Mouse (Mus musculus): ENCODE measurements around the gene Nrn1l. TPM values are rescaled to one million over a fixed set of nuclear protein-coding genes. Genes with fewer than 3 reads are reported as not detected.

Gene Nrn1l
- polyA plus RNA-seq, 1 experiment from 2014 or later: 0.71 TPM

DNA sequence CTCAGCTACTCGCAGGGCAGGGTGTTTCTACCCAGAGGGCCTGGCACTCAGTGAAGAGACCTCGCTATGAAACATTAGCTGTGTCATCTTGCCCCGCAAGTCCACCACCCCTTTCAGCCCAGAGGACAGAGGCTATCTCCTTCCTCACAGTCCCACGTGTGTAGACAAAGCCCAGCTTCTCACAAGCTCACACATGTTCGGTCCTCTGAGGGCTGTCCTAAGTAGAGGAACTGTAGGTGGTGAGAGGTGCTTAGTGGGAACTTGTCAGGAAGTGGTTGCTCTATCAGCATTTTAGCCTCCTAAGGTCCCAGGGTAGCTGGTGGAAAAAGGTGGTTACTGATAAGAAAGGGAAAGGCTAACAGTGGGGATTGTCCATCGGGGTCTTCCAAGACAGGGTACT is 41.7 kb downstream of the Nrn1l start:
- ATAC-seq (ENCODE audit: low read depth) (no peak), DNase-seq (ENCODE audit: low spot score) (no peak)
- WGBS: 72% methylated on average over 6 of the region's 6 CpGs
- peaks cover 15% of the 10 kb centered on the region for H3K4me1 ChIP-seq (ENCODE audit: control insufficient read depth, insufficient read depth, low read length)
- no peaks in the 10 kb centered on the region for H3K27me3 ChIP-seq (replicated peaks; ENCODE audit: control insufficient read depth, insufficient read depth, low read length)
- H3K27ac ChIP-seq (replicated peaks; ENCODE audit: low read depth, low read length): no peak overlapping the region
- H3K4me3 ChIP-seq (ENCODE audit: low read depth, low read length): no peak overlapping the region
- no peaks in the 10 kb centered on the region for H3K9me3 ChIP-seq (ENCODE audit: control insufficient read depth, low read length)
- H3K9ac ChIP-seq (ENCODE audit: low read depth, low read length): no peak overlapping the region
- H3K4me2 ChIP-seq (ENCODE audit: low read depth, low read length): no peak overlapping the region
- peaks cover 18% of the 10 kb centered on the region for H3K36me3 ChIP-seq (ENCODE audit: control insufficient read depth, insufficient read depth, low read length)

DNA sequence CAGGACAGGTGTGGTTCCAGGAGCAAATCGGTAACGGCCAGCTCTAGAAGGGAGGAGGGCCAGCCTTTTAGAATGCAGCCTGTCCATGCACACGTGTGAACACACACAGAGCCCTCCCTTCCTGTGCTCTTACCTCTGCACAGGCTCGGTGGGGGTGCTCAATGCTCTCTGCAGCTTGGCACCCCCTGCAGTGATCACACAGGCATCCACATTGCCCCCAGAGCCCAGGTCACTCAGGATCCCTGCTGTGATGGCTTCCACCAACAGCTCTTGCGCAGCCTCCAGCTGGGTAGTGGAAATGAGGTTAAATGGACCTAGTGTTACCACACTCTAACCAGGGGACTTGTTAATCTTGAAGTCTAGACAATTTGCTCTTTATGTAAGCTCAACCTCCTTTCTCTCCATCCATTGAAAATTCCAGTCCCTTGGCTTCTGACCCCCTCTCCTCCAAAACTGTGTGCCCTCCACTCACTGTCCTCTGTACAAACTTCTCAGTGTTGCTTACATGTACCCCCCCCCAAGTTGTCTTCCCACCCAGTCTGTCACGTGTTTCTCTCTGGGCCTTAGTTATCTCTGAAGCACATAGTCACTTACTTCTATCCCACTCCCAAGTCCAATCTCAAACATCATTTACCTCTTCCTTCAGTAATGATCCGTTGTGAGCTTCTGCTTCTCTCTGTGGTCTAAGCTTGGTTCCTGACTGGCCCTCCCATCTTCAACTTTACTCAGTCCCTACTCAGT is 42.7 kb downstream of the Nrn1l start:
- Histone ChIP-seq H3K4me3 (ENCODE audit: low read depth, low read length) (peak overlapping the region; percentile 76), H3K4me2 (ENCODE audit: low read depth, low read length) (peak overlapping the region; percentile 94), H3K9me3 (ENCODE audit: control insufficient read depth, low read length) (no peaks in the 10 kb centered on the region), H3K4me1 (ENCODE audit: control insufficient read depth, insufficient read depth, low read length) (peaks cover 15% of the 10 kb centered on the region), H3K27me3 (replicated peaks; ENCODE audit: control insufficient read depth, insufficient read depth, low read length) (no peaks in the 10 kb centered on the region), H3K36me3 (ENCODE audit: control insufficient read depth, insufficient read depth, low read length) (peaks cover 18% of the 10 kb centered on the region; the same call in 1 of the 2 replicates), H3K9ac (ENCODE audit: low read depth, low read length) (peak overlapping the region; percentile 76), H3K27ac (replicated peaks; ENCODE audit: low read depth, low read length) (no peak overlapping the region)
- WGBS: 23% methylated on average over 7 of the region's 7 CpGs
- DNase-seq (ENCODE audit: low spot score): no peak
- ATAC-seq (ENCODE audit: low read depth): no peak

DNA sequence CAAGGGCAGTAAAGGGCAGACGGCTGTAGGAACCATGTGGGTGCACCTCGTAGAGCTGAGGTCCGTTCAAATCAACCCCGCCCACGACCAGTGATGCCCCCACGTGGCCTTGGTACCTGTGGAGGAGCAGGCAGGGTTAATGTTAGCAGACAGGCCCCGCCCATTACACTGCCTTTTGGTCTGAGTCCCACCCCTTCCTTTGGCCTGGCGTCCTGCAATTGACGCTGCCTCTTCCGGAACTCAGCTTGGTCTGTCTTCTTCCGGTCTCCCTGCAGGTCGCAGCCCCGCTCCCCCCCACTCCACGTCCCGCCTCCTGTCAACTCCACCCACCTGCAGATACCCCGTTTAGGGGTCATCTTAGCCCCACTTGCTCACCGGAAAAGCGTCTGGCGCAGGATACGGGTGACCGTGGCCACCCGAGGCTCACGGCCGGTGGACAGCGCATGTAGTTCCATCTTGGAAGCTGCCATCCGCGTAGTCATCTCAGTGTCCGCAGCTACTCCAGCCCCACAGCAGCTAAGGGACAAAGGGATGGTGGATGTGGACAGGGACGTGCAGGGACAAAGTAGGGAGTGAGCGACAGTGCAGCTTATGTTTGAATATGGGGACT is 43.6 kb downstream of the Nrn1l start:
- peak overlapping the region; percentile 94 for H3K4me2 ChIP-seq (ENCODE audit: low read depth, low read length)
- H3K4me1 ChIP-seq (ENCODE audit: control insufficient read depth, insufficient read depth, low read length): peaks cover 15% of the 10 kb centered on the region
- H3K9me3 ChIP-seq (ENCODE audit: control insufficient read depth, low read length): no peaks in the 10 kb centered on the region
- peak overlapping the region; percentile 76 for H3K4me3 ChIP-seq (ENCODE audit: low read depth, low read length)
- H3K9ac ChIP-seq (ENCODE audit: low read depth, low read length): peak overlapping the region; percentile 76
- DNase-seq (ENCODE audit: low spot score) (peak; percentile 96), ATAC-seq (ENCODE audit: low read depth) (peak; percentile 92)
- WGBS: under 1% methylated on average over 26 of the region's 30 CpGs
- peak overlapping the region; percentile 81 for H3K27ac ChIP-seq (replicated peaks; ENCODE audit: low read depth, low read length)
- H3K36me3 ChIP-seq (ENCODE audit: control insufficient read depth, insufficient read depth, low read length): peaks cover 24% of the 10 kb centered on the region; the same call in 1 of the 2 replicates
- no peaks in the 10 kb centered on the region for H3K27me3 ChIP-seq (replicated peaks; ENCODE audit: control insufficient read depth, insufficient read depth, low read length)

DNA sequence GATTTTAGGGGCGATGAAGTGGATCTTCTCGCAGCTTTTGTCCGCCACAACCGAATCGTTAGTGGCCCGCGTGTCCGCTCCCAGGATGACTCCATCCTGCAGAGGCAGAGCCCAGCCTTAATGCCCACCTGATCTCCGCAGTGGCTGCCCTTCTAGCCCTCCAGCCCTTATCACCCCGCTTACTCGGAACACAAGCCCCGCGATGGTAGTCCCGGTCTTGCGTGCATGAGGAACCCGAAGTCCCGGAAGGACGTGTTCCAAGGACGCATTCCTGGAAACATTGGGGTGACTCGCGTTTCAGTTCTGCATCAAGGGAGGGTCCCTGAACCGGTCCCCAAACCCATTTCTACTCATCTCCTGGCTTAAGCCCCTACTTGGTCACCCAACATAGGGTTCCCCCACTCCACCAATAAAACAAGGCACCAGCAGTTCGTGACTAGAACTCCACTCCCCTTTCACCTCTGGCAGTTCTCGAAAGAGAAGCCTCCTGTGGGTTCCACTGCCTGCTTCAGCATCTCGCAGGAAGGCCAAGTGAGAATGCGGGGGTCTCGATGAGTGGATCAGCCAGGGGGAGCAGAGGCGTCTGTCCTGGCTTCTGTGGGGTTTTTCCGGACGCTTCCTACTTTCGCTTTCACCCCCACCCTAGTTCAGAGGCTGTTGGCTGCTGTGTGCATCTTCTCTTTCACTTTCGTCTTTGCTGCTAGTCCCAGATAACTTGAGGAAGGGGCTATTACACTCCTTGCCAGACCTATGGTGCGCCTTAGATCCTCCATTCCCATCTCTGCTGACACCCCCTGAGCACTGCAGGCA is 44.3 kb downstream of the Nrn1l start:
- Histone ChIP-seq H3K4me1 (ENCODE audit: control insufficient read depth, insufficient read depth, low read length) (peaks cover 15% of the 10 kb centered on the region), H3K9ac (ENCODE audit: low read depth, low read length) (peak overlapping the region; percentile 76), H3K4me3 (ENCODE audit: low read depth, low read length) (peak overlapping the region; percentile 76), H3K36me3 (ENCODE audit: control insufficient read depth, insufficient read depth, low read length) (peaks cover 30% of the 10 kb centered on the region), H3K9me3 (ENCODE audit: control insufficient read depth, low read length) (no peaks in the 10 kb centered on the region), H3K27ac (replicated peaks; ENCODE audit: low read depth, low read length) (peak overlapping the region; percentile 81), H3K4me2 (ENCODE audit: low read depth, low read length) (peak overlapping the region; percentile 94), H3K27me3 (replicated peaks; ENCODE audit: control insufficient read depth, insufficient read depth, low read length) (no peaks in the 10 kb centered on the region)
- DNase-seq (ENCODE audit: low spot score): peak; percentile 31
- WGBS: 2% methylated on average over 33 of the region's 33 CpGs
- peak; percentile 27; the same call in 1 of the 2 replicates for ATAC-seq (ENCODE audit: low read depth)

DNA sequence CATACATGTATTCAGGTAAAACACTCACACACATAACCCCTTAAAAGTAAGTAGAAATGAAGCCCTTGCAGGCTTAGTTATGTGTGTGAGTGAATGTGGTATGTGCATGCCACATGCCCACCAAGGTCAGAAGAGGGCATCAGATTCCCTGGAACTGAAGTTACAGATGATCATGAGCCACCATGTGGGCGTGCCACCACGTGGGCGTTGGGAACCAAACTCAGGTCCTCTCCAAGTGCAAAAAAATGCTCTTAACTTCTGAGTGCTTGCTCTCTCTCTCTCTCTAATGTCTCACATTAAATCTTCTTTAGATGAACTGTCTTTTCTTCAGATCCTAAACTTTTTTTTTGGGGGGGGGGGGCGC is 44.9 kb downstream of the Nrn1l start, which contains the start of gene Psmb10:
Gene Psmb10, minus strand, starts transcription at position 139 of the 364 bp plus-strand sequence.
- peak; percentile 45 for DNase-seq (ENCODE audit: low spot score)
- Histone ChIP-seq H3K27me3 (replicated peaks; ENCODE audit: control insufficient read depth, insufficient read depth, low read length) (no peaks in the 10 kb centered on the region), H3K27ac (replicated peaks; ENCODE audit: low read depth, low read length) (peak within 1 kb of the TSS; percentile 81), H3K9ac (ENCODE audit: low read depth, low read length) (peak within 1 kb of the TSS; percentile 76), H3K4me1 (ENCODE audit: control insufficient read depth, insufficient read depth, low read length) (peaks cover 15% of the 10 kb centered on the region), H3K9me3 (ENCODE audit: control insufficient read depth, low read length) (no peaks in the 10 kb centered on the region), H3K4me2 (ENCODE audit: low read depth, low read length) (peak within 1 kb of the TSS; percentile 94), H3K4me3 (ENCODE audit: low read depth, low read length) (peak within 1 kb of the TSS; percentile 76), H3K36me3 (ENCODE audit: control insufficient read depth, insufficient read depth, low read length) (peaks cover 36% of the 10 kb centered on the region)
- WGBS: 32% methylated on average over 4 of the region's 4 CpGs
- ATAC-seq (ENCODE audit: low read depth): no peak

DNA sequence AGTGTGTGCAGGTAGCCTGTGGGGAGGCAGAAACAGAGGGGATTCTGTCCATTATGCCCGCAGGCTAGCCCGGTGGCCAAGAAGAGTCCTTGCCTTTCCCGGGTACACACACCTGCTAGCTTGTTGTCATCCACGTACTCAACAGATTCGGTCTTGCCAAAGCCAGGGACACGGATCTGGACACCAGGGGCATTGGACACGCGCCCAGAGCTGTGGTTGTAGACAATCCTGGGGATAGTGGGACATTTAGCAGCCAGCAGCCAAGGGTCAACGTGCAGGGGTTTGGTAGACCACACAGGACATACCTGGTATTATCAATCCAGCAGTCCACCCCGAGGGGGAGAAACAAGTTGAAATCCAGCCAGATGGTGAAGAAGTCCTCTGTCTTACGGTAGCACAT is 48.7 kb downstream of the Nrn1l start:
- ATAC-seq (ENCODE audit: low read depth) (no peak), DNase-seq (ENCODE audit: low spot score) (no peak)
- Histone ChIP-seq H3K4me3 (ENCODE audit: low read depth, low read length) (no peak overlapping the region), H3K9ac (ENCODE audit: low read depth, low read length) (no peak overlapping the region), H3K36me3 (ENCODE audit: control insufficient read depth, insufficient read depth, low read length) (peaks cover 73% of the 10 kb centered on the region), H3K9me3 (ENCODE audit: control insufficient read depth, low read length) (no peaks in the 10 kb centered on the region), H3K4me2 (ENCODE audit: low read depth, low read length) (no peak overlapping the region), H3K27ac (replicated peaks; ENCODE audit: low read depth, low read length) (no peak overlapping the region), H3K4me1 (ENCODE audit: control insufficient read depth, insufficient read depth, low read length) (0 out of 2 replicates have a peak, but pooled peaks cover 4% of the 10 kb centered on the region), H3K27me3 (replicated peaks; ENCODE audit: control insufficient read depth, insufficient read depth, low read length) (no peaks in the 10 kb centered on the region)
- WGBS: 93% methylated on average over 11 of the region's 11 CpGs

DNA sequence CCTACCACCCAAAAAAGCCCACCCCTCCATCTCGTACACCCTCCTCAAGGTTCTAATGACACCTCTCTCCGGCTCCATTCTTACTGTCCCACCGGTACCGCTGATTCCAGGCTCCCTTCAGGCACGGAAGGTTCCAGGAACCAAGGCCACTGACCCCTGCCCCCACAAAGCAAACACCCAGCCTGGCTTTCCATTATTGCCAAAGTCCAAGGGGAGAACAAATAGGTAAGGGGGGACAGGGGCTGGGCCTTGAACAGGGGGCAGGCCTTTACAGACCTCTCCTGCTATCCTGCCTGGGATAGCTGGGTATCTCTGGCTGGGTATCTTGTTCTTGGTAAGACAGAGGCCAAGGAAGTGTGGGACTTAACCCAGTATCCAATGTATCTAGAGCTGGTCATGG is 49.2 kb downstream of the Nrn1l start:
- Histone ChIP-seq H3K9ac (ENCODE audit: low read depth, low read length) (no peak overlapping the region), H3K9me3 (ENCODE audit: control insufficient read depth, low read length) (no peaks in the 10 kb centered on the region), H3K27ac (replicated peaks; ENCODE audit: low read depth, low read length) (no peak overlapping the region), H3K36me3 (ENCODE audit: control insufficient read depth, insufficient read depth, low read length) (peaks cover 78% of the 10 kb centered on the region), H3K4me3 (ENCODE audit: low read depth, low read length) (no peak overlapping the region), H3K4me2 (ENCODE audit: low read depth, low read length) (no peak overlapping the region), H3K27me3 (replicated peaks; ENCODE audit: control insufficient read depth, insufficient read depth, low read length) (no peaks in the 10 kb centered on the region), H3K4me1 (ENCODE audit: control insufficient read depth, insufficient read depth, low read length) (0 out of 2 replicates have a peak, but pooled peaks cover 4% of the 10 kb centered on the region)
- ATAC-seq (ENCODE audit: low read depth): no peak
- WGBS: 95% methylated on average over 5 of the region's 5 CpGs
- no peak for DNase-seq (ENCODE audit: low spot score)

DNA sequence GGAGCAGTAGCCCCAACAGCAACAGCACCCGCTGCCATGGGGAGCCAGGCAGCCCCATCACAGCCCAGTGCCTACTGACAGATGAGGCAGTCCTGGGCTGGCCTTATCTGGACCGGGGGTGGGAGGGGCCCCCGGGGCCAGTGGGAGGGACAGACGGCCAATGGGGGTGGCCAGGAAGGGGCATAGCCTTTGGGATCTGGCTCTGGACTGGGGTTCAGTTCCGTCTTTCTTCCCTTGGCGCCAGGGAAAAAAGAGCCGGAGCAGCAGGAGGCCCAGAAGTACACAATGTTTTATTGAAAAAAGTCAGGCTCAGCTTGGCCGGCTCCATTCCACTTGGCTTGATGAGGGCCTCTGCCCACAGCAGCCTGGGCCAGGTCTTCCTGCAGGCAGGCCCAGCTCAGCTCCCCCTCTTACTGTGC is 50.0 kb downstream of the Nrn1l start, which contains the start of gene Lcat:
Gene Lcat, minus strand, starts transcription at position 62 of the 419 bp plus-strand sequence.
- H3K4me1 ChIP-seq (ENCODE audit: control insufficient read depth, insufficient read depth, low read length): 0 out of 2 replicates have a peak, but pooled peaks cover 1% of the 10 kb centered on the region
- ATAC-seq (ENCODE audit: low read depth) (no peak), DNase-seq (ENCODE audit: low spot score) (no peak)
- H3K4me3 ChIP-seq (ENCODE audit: low read depth, low read length): no peak within 1 kb of the TSS
- peaks cover 86% of the 10 kb centered on the region for H3K36me3 ChIP-seq (ENCODE audit: control insufficient read depth, insufficient read depth, low read length)
- H3K4me2 ChIP-seq (ENCODE audit: low read depth, low read length): no peak within 1 kb of the TSS
- 73% methylated on average over 6 of the region's 8 CpGs for WGBS
- H3K9ac ChIP-seq (ENCODE audit: low read depth, low read length): no peak within 1 kb of the TSS
- no peaks in the 10 kb centered on the region for H3K9me3 ChIP-seq (ENCODE audit: control insufficient read depth, low read length)
- no peak within 1 kb of the TSS for H3K27ac ChIP-seq (replicated peaks; ENCODE audit: low read depth, low read length)
- H3K27me3 ChIP-seq (replicated peaks; ENCODE audit: control insufficient read depth, insufficient read depth, low read length): no peaks in the 10 kb centered on the region

Measured in embryonic facial prominence, embryonic 14.5 days (tissue).